Mouse (Mus musculus) stomach, embryonic 16.5 days (tissue): ENCODE results near the gene Adamtsl1. TPM values are rescaled to one million over a fixed set of nuclear protein-coding genes. Genes with fewer than 3 reads are reported as not detected.

Experiments
- ATAC-seq: fragments of 200-750 bp; cut with Nextera tagmentation; 2 replicates; pipeline ENCODE4 v1.8.0; 2017; ENCODE audit warnings: moderate number of reproducible peaks, moderate TSS enrichment; ENCODE audit not compliant: insufficient read depth, low FRiP score
- H3K27ac ChIP-seq: fragments of 300-500 bp; sonication (generic); 2 replicates; pipeline ENCODE4 v1.5.1; 2014; ENCODE audit warnings: low read length
- H3K27me3 ChIP-seq: fragments of 300-500 bp; sonication (generic); 2 replicates; pipeline ENCODE4 v1.6.1; 2014; ENCODE audit warnings: low read length, control low read depth, mixed read lengths; ENCODE audit not compliant: control insufficient read depth, insufficient read depth
- H3K36me3 ChIP-seq: fragments of 300-500 bp; sonication (generic); 2 replicates; pipeline ENCODE4 v1.6.1; 2014; ENCODE audit warnings: low read length; ENCODE audit not compliant: control insufficient read depth, insufficient read depth
- H3K4me1 ChIP-seq: fragments of 300-500 bp; sonication (generic); 2 replicates; pipeline ENCODE4 v1.6.1; 2014; ENCODE audit warnings: low read length, control low read depth, mixed read lengths; ENCODE audit not compliant: control insufficient read depth, insufficient read depth
- H3K4me2 ChIP-seq: fragments of 300-500 bp; sonication (generic); 2 replicates; pipeline ENCODE4 v1.6.1; 2014; ENCODE audit warnings: low read depth, low read length, mixed read lengths
- H3K4me3 ChIP-seq: fragments of 300-500 bp; sonication (generic); replicated peaks from 2 replicates; pipeline ENCODE4 v1.5.1; 2014; ENCODE audit warnings: mild to moderate bottlenecking, low read length
- H3K9ac ChIP-seq: fragments of 300-500 bp; sonication (generic); 2 replicates; pipeline ENCODE4 v1.6.1; 2014; ENCODE audit warnings: low read length
- H3K9me3 ChIP-seq: fragments of 300-500 bp; sonication (generic); replicated peaks from 2 replicates; pipeline ENCODE4 v1.6.1; 2016; ENCODE audit warnings: low read length, control low read depth; ENCODE audit not compliant: control insufficient read depth
- WGBS: fragments of 180-500 bp; shearing (Covaris S2); extraction: QIAGEN DNeasy Blood & Tissue Kit; methylation state at CpG from one replicate; pipeline ENCODE4 v1.1.7; 2014; 5-methylcytosine and 5-hydroxymethylcytosine counted together
- polyA plus RNA-seq: library from polyadenylated mRNA; unstranded; fragments of >200 nt; fragmentation: Nextera tagmentation; extraction: Ambion mirVana; gene quantifications from 2 replicates; pipeline ENCODE4 v1.2.1, GENCODE M21; 2015

Gene Adamtsl1
- polyA plus RNA-seq, 1 experiment from 2014 or later, result 22.0 TPM

GRCm38 (mm10) chr4:85838031-85838430 is 324.1 kb downstream of the Adamtsl1 start:
- H3K4me2 ChIP-seq, result no peak overlapping the region
- WGBS, result 38% methylated on average over 5 of the region's 5 CpGs
- no peaks in the 10 kb centered on the region for H3K36me3 ChIP-seq

GRCm38 (mm10) chr4:85842113-85842512 is 328.1 kb downstream of the Adamtsl1 start:
- Histone ChIP-seq H3K27me3 (no peaks in the 10 kb centered on the region), H3K4me2 (no peak overlapping the region), H3K27ac (no peak overlapping the region), H3K9me3 (no peaks in the 10 kb centered on the region), H3K9ac (no peak overlapping the region), H3K4me3 (no peak overlapping the region), H3K36me3 (no peaks in the 10 kb centered on the region), H3K4me1 (peaks cover 6% of the 10 kb centered on the region)
- no peak for ATAC-seq
- WGBS, result 71% methylated on average over 9 of the region's 9 CpGs

More at GRCm38 (mm10) chr4:85838031-85838430, 324.1 kb downstream of the Adamtsl1 start:
- Histone ChIP-seq H3K4me1 (peaks cover 6% of the 10 kb centered on the region), H3K9ac (no peak overlapping the region), H3K9me3 (no peaks in the 10 kb centered on the region), H3K4me3 (no peak overlapping the region), H3K27me3 (no peaks in the 10 kb centered on the region), H3K27ac (no peak overlapping the region)
- ATAC-seq, result no peak

GRCm38 (mm10) chr4:85844381-85844780 is 330.4 kb downstream of the Adamtsl1 start:
- no peaks in the 10 kb centered on the region for H3K4me1 ChIP-seq
- no peak overlapping the region for H3K4me3 ChIP-seq
- H3K9ac ChIP-seq, result no peak overlapping the region
- H3K27me3 ChIP-seq, result no peaks in the 10 kb centered on the region
- H3K36me3 ChIP-seq, result no peaks in the 10 kb centered on the region
- H3K4me2 ChIP-seq, result no peak overlapping the region
- H3K27ac ChIP-seq, result no peak overlapping the region
- H3K9me3 ChIP-seq, result no peaks in the 10 kb centered on the region
- ATAC-seq, result no peak

- Histone ChIP-seq H3K36me3 (no peaks in the 10 kb centered on the region), H3K4me2 (no peak overlapping the region), H3K9ac (no peak overlapping the region), H3K4me3 (no peak overlapping the region), H3K27me3 (no peaks in the 10 kb centered on the region), H3K4me1 (no peaks in the 10 kb centered on the region), H3K9me3 (no peaks in the 10 kb centered on the region), H3K27ac (no peak overlapping the region)
- ATAC-seq, result no peak
- 49% methylated on average over 7 of the region's 7 CpGs for WGBS
These were observed 332.0 kb downstream of the Adamtsl1 start for GRCm38 (mm10) chr4:85845931-85846330.

GRCm38 (mm10) chr4:85853401-85853800 is 339.4 kb downstream of the Adamtsl1 start:
- Histone ChIP-seq H3K36me3 (no peaks in the 10 kb centered on the region), H3K4me1 (0 out of 2 replicates have a peak, but pooled peaks cover 3% of the 10 kb centered on the region), H3K4me2 (no peak overlapping the region), H3K27me3 (no peaks in the 10 kb centered on the region), H3K4me3 (no peak overlapping the region), H3K9me3 (no peaks in the 10 kb centered on the region), H3K9ac (no peak overlapping the region), H3K27ac (no peak overlapping the region)
- ATAC-seq, result no peak
- 87% methylated on average over 7 of the region's 7 CpGs for WGBS

- Histone ChIP-seq H3K36me3 (no peaks in the 10 kb centered on the region), H3K9me3 (no peaks in the 10 kb centered on the region), H3K27ac (no peak overlapping the region), H3K4me1 (0 out of 2 replicates have a peak, but pooled peaks cover 3% of the 10 kb centered on the region), H3K4me3 (no peak overlapping the region), H3K9ac (no peak overlapping the region), H3K27me3 (no peaks in the 10 kb centered on the region), H3K4me2 (no peak overlapping the region)
- no peak for ATAC-seq
- 44% methylated on average over 8 of the region's 8 CpGs for WGBS
These were observed 340.5 kb downstream of the Adamtsl1 start for GRCm38 (mm10) chr4:85854507-85854906.

- no peak for ATAC-seq
- Histone ChIP-seq H3K4me3 (no peak overlapping the region), H3K9ac (no peak overlapping the region), H3K27ac (no peak overlapping the region), H3K4me2 (no peak overlapping the region), H3K9me3 (no peaks in the 10 kb centered on the region), H3K36me3 (no peaks in the 10 kb centered on the region), H3K4me1 (no peaks in the 10 kb centered on the region), H3K27me3 (no peaks in the 10 kb centered on the region)
- WGBS, result 71% methylated on average over 6 of the region's 6 CpGs
These were observed 365.4 kb downstream of the Adamtsl1 start for GRCm38 (mm10) chr4:85879376-85879775.

GRCm38 (mm10) chr4:85881318-85881717 is 367.3 kb downstream of the Adamtsl1 start:
- WGBS, result 85% methylated on average over 4 of the region's 4 CpGs

GRCm38 (mm10) chr4:85884031-85884430 is 370.1 kb downstream of the Adamtsl1 start:
- Histone ChIP-seq H3K27ac (no peak overlapping the region), H3K27me3 (no peaks in the 10 kb centered on the region), H3K4me3 (no peak overlapping the region), H3K9ac (no peak overlapping the region), H3K36me3 (no peaks in the 10 kb centered on the region), H3K9me3 (no peaks in the 10 kb centered on the region), H3K4me2 (no peak overlapping the region), H3K4me1 (no peaks in the 10 kb centered on the region)
- WGBS, result 49% methylated on average over 4 of the region's 4 CpGs
- no peak for ATAC-seq

More at GRCm38 (mm10) chr4:85881318-85881717, 367.3 kb downstream of the Adamtsl1 start:
- no peaks in the 10 kb centered on the region for H3K36me3 ChIP-seq
- H3K4me3 ChIP-seq, result no peak overlapping the region
- ATAC-seq, result no peak
- H3K9ac ChIP-seq, result no peak overlapping the region
- no peaks in the 10 kb centered on the region for H3K4me1 ChIP-seq
- H3K27me3 ChIP-seq, result no peaks in the 10 kb centered on the region
- no peak overlapping the region for H3K4me2 ChIP-seq
- no peaks in the 10 kb centered on the region for H3K9me3 ChIP-seq
- no peak overlapping the region for H3K27ac ChIP-seq
